Mouse (Mus musculus): ENCODE measurements around the gene Mmrn2. TPM values are rescaled to one million over a fixed set of nuclear protein-coding genes. Genes with fewer than 3 reads are reported as not detected.

The Mmrn2 gene
- under 1 TPM in 1 of 2 experiments, not detected in 1; 0.06 TPM for polyA plus RNA-seq (2017; shearing (Covaris generic))

GRCm38 (mm10) chr14:34375415-34375904, at the start of gene Mmrn2:
TSS of gene Mmrn2 (plus strand) at chr14:34375465.

DNA sequence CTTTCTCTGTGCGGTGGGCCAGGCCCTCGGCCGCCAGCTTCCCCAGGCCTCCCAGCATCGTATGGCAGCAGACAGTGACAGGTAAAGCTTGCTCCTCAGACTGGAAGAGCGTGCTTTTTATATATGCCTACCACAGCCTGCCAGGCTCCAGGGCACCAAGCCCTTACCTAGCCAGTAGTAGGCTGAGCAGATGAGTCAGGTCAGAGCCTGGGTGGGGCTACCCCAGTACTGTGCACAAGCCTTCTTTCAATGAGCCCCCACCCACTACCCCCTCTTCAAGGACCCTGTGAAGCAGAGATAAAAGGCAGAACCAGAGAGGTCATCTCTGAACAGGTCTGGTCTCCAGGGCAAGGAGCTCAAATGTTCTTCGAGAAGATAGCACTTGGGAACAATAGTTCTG, 20.0 kb upstream of the Mmrn2 start, which contains the start of gene Fam25c:
Gene Fam25c (minus strand): TSS at position 133 of the 400 bp plus-strand sequence.

DNA sequence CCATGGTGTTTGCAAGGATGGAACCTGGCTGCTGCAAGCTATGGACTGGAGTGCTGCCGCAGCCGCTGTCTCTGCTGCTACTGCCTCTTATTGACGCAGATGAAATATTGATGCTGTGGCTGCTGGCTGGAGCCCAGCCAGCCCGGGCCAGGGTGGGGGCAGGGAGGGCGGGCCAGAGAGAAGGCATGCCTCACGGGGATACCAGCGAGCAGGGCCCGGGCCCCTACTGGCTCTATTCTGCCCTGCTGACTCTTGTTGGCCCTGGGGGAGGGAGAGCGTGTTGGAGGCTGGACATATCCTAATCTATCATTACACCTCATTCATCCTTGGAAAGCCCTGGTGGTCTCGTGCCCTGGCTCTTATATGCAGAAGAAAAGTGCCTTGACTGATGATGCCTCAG, 688 bp upstream of the Mmrn2 start, which contains the start of gene Sncg:
Gene Sncg (minus strand): TSS at position 213 of the 400 bp plus-strand sequence.

Other genes with a start within 250 kb of the Mmrn2 start
- gene Npy4r, start 223.0 kb upstream of the Mmrn2 start, polyA plus RNA-seq (2017; shearing (Covaris generic)) = not detected
- under 1 TPM in 1 of 2 experiments, not detected in 1; 0.16 TPM for gene Gprin2, start 173.8 kb upstream of the Mmrn2 start, polyA plus RNA-seq (2017; shearing (Covaris generic))
- under 1 TPM; 0.07 to 0.81 TPM for gene Syt15, start 155.9 kb upstream of the Mmrn2 start, polyA plus RNA-seq (2017; shearing (Covaris generic))
- 10 to 100 TPM; 21.6 to 26.9 TPM for gene Shld2, start 65.0 kb upstream of the Mmrn2 start, polyA plus RNA-seq (2017; shearing (Covaris generic))
- gene Glud1, start 64.7 kb upstream of the Mmrn2 start, polyA plus RNA-seq (2017; shearing (Covaris generic)) = 100 to 1,000 TPM; 129 to 149 TPM
- not detected for gene Fam25c, start 20.0 kb upstream of the Mmrn2 start, polyA plus RNA-seq (2017; shearing (Covaris generic))
- under 1 TPM in 1 of 2 experiments, not detected in 1; 0.51 TPM for gene Sncg, start 676 bp upstream of the Mmrn2 start, polyA plus RNA-seq (2017; shearing (Covaris generic))
- 1 to 10 TPM; 1.8 to 2.2 TPM for gene Bmpr1a, start 127.9 kb downstream of the Mmrn2 start, polyA plus RNA-seq (2017; shearing (Covaris generic))
- gene 9230112D13Rik, start 147.3 kb downstream of the Mmrn2 start, polyA plus RNA-seq (2017; shearing (Covaris generic)) = not detected
- under 1 TPM in 1 of 2 experiments, not detected in 1; 0.30 TPM for gene Ldb3, start 213.2 kb downstream of the Mmrn2 start, polyA plus RNA-seq (2017; shearing (Covaris generic))
- not detected for gene Opn4, start 224.7 kb downstream of the Mmrn2 start, polyA plus RNA-seq (2017; shearing (Covaris generic))

All from activated CD4-positive, CD25-positive, alpha-beta regulatory T cell (primary cell).